9 mouse cellular contexts compared by ENCODE assay signal in the genomic region with DNA sequence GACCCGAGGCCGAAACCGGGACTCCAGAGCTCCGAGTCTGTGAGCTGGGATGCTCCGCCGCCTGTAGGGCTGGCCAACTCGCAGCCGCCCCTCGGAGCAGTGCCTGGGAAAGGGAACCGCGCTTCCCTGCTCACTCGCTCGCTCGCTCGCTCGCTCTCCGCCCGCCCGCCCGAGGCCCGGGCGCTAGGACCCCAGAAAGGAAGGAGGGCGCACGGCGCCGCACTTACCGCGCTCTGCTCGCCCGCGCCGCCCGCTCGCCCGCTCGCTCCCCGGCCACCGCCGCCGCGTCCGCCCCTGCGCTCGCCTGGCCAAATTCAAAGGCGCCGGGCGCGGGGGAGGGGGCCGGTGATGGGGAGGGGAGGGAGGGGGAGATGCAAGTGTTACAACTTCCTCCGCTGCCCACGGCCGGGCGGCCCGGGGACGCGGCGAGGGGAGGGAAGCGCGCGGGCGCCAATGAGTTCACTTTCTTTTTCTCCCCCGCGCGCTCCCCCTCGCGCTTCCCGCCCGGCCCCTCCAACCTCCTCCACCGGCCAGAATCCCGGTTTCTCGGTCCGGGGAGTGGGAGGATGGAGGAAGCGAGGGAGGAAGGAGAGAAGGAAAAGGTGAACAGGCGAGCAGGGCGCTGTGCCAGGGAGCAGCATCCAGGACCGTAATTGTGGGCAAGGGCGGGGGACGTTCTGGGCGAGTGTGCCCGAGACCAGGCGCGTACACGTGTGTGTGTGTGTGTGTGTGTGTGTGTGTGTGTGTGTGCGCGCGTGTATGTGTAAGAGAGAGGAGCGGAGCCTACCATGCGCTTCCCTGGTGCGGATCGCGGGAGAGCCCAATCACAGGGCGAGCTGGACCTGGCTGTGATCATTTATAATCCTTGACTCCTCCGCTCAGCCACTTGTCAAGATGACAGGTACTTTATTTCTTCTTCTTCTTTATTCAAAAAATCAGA. TPM values are rescaled to one million over a fixed set of nuclear protein-coding genes. Genes with fewer than 3 reads are reported as not detected.
DNase-seq lines count a peak whose midpoint lies in the region; ATAC-seq and TF ChIP-seq lines count a peak whose summit lies in the region.
"Had no signal": no experiment of that assay in that cellular context is flagged by ENCODE, and none has a peak within 500 bp of the region (broad histone marks: within the 10 kb centered on the region; RNA-seq: fewer than 3 reads in every experiment).

No protein-coding gene starts in this region.

- peak overlapping the region; percentile 85 for H3K4me3 ChIP-seq in embryonic facial prominence, embryonic 10.5 days
- H3K4me3 ChIP-seq in heart, embryonic 10.5 days = peak overlapping the region; percentile 83
- peak overlapping the region; percentile 67 for H3K4me3 ChIP-seq in kidney, embryonic 15.5 days (replicated peaks)
- H3K4me3 ChIP-seq in liver, embryonic 14.5 days (ENCODE audit: insufficient read depth in 1 of 2, low read depth in 2 of 2, low read length in 2 of 2) = peak overlapping the region; percentile 48 to 49

- TF ChIP-seq CTCF in liver, embryonic 14.5 days (IDR thresholded peaks at IDR 0.05; ENCODE audit: low read depth) = no peak

- under 1% methylated on average over 88 of the region's 93 CpGs for WGBS in embryonic facial prominence, embryonic 10.5 days
- under 1% methylated on average over 75 of the region's 93 CpGs for WGBS in heart, embryonic 10.5 days
- under 1% methylated on average over 60 of the region's 93 CpGs for WGBS in kidney, embryonic 15.5 days
- under 1% methylated on average over 64 of the region's 93 CpGs for WGBS in liver, embryonic 14.5 days (ENCODE audit: insufficient replicate concordance)

- peak; percentile 86 for ATAC-seq in kidney, embryonic 15.5 days (replicated peaks; ENCODE audit: low FRiP score)
- ATAC-seq in liver, embryonic 14.5 days (ENCODE audit: insufficient read depth) = peak; percentile 57; the same call in 1 of the 2 replicates
- no peak for ATAC-seq in CD4-positive, CD25-positive, alpha-beta regulatory T cell, adult 4 months

- intact Hi-C loops in heart, postnatal 25 days (cut with DNase I) = no loop called here

- DNase-seq in heart, adult 11 months = peak; percentile 94
- no peak for DNase-seq in heart, postnatal 25 days (ENCODE audit: low spot score)
- DNase-seq in embryonic facial prominence, embryonic 10.5 days (ENCODE audit: low spot score) = peak; percentile 86
- no peak for DNase-seq in heart, embryonic 10.5 days (ENCODE audit: low spot score)
- DNase-seq in liver, embryonic 14.5 days (ENCODE audit: low read depth in 3 of 3, low spot score in 3 of 3) = no peak
- peak; percentile 48 for DNase-seq in ovary, postnatal 10 days (ENCODE audit: low spot score)

- H3K9ac ChIP-seq in kidney, embryonic 15.5 days = peak overlapping the region; percentile 70
- H3K9ac ChIP-seq in liver, embryonic 14.5 days (replicated peaks) = no peak overlapping the region

- no peaks in the 10 kb centered on the region for H3K36me3 ChIP-seq in embryonic facial prominence, embryonic 10.5 days (replicated peaks)
- no peaks in the 10 kb centered on the region for H3K36me3 ChIP-seq in heart, embryonic 10.5 days
- no peaks in the 10 kb centered on the region for H3K36me3 ChIP-seq in kidney, embryonic 15.5 days
- no peaks in the 10 kb centered on the region for H3K36me3 ChIP-seq in liver, embryonic 14.5 days (replicated peaks; ENCODE audit: control insufficient read depth, insufficient read depth, low read depth)
- H3K36me3 ChIP-seq: G1E had no signal

- no peak for TF ChIP-seq EP300 in liver, embryonic 14.5 days (IDR thresholded peaks at IDR 0.05; ENCODE audit: low read depth)

- peaks cover 45% of the 10 kb centered on the region for H3K27me3 ChIP-seq in embryonic facial prominence, embryonic 10.5 days (replicated peaks; ENCODE audit: low read depth, poor library complexity, severe bottlenecking)
- H3K27me3 ChIP-seq in heart, embryonic 10.5 days (ENCODE audit: insufficient read depth, poor library complexity, severe bottlenecking) = peaks cover 39% of the 10 kb centered on the region
- peaks cover 28% of the 10 kb centered on the region for H3K27me3 ChIP-seq in kidney, embryonic 15.5 days
- H3K27me3 ChIP-seq in liver, embryonic 14.5 days (ENCODE audit: control insufficient read depth, insufficient read depth, low read length) = peaks cover 21% of the 10 kb centered on the region

- H3K9me3 ChIP-seq in embryonic facial prominence, embryonic 10.5 days = no peaks in the 10 kb centered on the region
- no peaks in the 10 kb centered on the region for H3K9me3 ChIP-seq in heart, embryonic 10.5 days
- H3K9me3 ChIP-seq in kidney, embryonic 15.5 days (replicated peaks) = no peaks in the 10 kb centered on the region
- H3K9me3 ChIP-seq in liver, embryonic 14.5 days (ENCODE audit: control insufficient read depth, low read length) = no peaks in the 10 kb centered on the region

- H3K27ac ChIP-seq in embryonic facial prominence, embryonic 10.5 days (replicated peaks) = peak overlapping the region; percentile 93
- peak overlapping the region; percentile 91 for H3K27ac ChIP-seq in heart, embryonic 10.5 days
- peak overlapping the region; percentile 86 for H3K27ac ChIP-seq in kidney, embryonic 15.5 days
- H3K27ac ChIP-seq in liver, embryonic 14.5 days = no peak overlapping the region

- peak overlapping the region; percentile 94 for H3K4me2 ChIP-seq in kidney, embryonic 15.5 days
- H3K4me2 ChIP-seq in liver, embryonic 14.5 days (ENCODE audit: low read depth) = peak overlapping the region; percentile 46

- H3K4me1 ChIP-seq in embryonic facial prominence, embryonic 10.5 days = peaks cover 49% of the 10 kb centered on the region
- peaks cover 23% of the 10 kb centered on the region for H3K4me1 ChIP-seq in heart, embryonic 10.5 days
- H3K4me1 ChIP-seq in kidney, embryonic 15.5 days = peaks cover 21% of the 10 kb centered on the region
- H3K4me1 ChIP-seq in liver, embryonic 14.5 days (replicated peaks; ENCODE audit: control insufficient read depth in 2 of 2, insufficient read depth in 2 of 2, low read length in 1 of 2) = no peaks in the 10 kb centered on the region

RNA-seq across cellular contexts. Expression of gene Tenm3, which starts 0.5 kb away (rescaled TPM):
- total RNA-seq in heart, postnatal 25 days (2021) = 1 to 10 TPM; 3.4 to 4.1 TPM
- 44.0 and 48.2 TPM in 2 replicates for polyA plus RNA-seq in embryonic facial prominence, embryonic 10.5 days (2016; fragmentation: Nextera tagmentation; extraction: Ambion mirVana)
- polyA plus RNA-seq in heart, embryonic 10.5 days (2016; fragmentation: Nextera tagmentation; extraction: Ambion mirVana) = 13.9 and 24.9 TPM in 2 replicates
- 22.3 and 26.2 TPM in 2 replicates for polyA plus RNA-seq in kidney, embryonic 15.5 days (2015; fragmentation: Nextera tagmentation; extraction: Ambion mirVana)
- polyA plus RNA-seq in liver, embryonic 14.5 days (2012; rRNA removed) = 1.8 and 2.2 TPM in 2 replicates
- polyA plus RNA-seq in liver, embryonic 14.5 days (2014; fragmentation: Nextera tagmentation; extraction: Ambion mirVana) = 3.1 TPM in 2 replicates
- polyA plus RNA-seq in CD4-positive, CD25-positive, alpha-beta regulatory T cell, adult 4 months (2017; shearing (Covaris generic)) = under 1 TPM in 1 of 2 experiments, not detected in 1; 0.22 TPM

Comparison
In these comparisons a context has a peak if more than half of its experiments do, and no peak if none do; other contexts are left out.
1. DNase-seq: peak in heart, adult 11 months (single experiment), embryonic facial prominence, embryonic 10.5 days (single experiment) and ovary, postnatal 10 days (single experiment); none in heart, postnatal 25 days (single experiment), heart, embryonic 10.5 days (single experiment) and liver, embryonic 14.5 days (0 of 3).
2. Peak in every context shown above with its lines, with median percentiles within 50 percentile points of each other: H3K4me3 ChIP-seq.